Mouse (Mus musculus): Measurements from ENCODE around the gene Ryr1.

Ryr1 gene

GRCm38 (mm10) chr7:28963399-28963923 is 161.5 kb downstream of the Ryr1 start:
- no peak for DNase-seq (ENCODE audit: extremely low read depth, low read depth, low spot score)

GRCm38 (mm10) chr7:28961927-28962670 is 162.9 kb downstream of the Ryr1 start, which contains the start of gene Actn4:
TSS of gene Actn4 (minus strand) at chr7:28962340.
- DNase-seq (ENCODE audit: extremely low read depth, low read depth, low spot score): no peak

DNA sequence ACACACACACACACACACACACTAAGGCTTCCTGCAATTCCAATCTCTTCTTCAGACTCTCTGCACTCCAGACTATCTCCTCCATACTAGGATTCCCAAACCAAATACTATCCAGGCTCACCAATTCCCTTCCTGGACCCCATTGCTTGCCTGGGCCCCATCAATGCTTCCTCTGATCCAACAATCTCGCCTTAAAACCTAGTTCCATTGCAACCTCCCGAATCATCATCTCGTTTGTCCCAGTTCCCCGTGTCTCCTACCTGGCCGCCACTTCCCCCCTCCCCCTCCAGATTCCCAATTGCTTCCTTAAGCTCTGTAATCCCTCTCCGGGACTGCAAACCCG is 163.4 kb downstream of the Ryr1 start:
- no peak for DNase-seq (ENCODE audit: extremely low read depth, low read depth, low spot score)

GRCm38 (mm10) chr7:28960354-28961046 is 164.5 kb downstream of the Ryr1 start:
- no peak for DNase-seq (ENCODE audit: extremely low read depth, low read depth, low spot score)

- DNase-seq (ENCODE audit: extremely low read depth, low read depth, low spot score): no peak
Observed at GRCm38 (mm10) chr7:28959505-28960045, 165.4 kb downstream of the Ryr1 start.

- no peak for DNase-seq (ENCODE audit: extremely low read depth, low read depth, low spot score)
Observed at GRCm38 (mm10) chr7:28958770-28959169, 166.2 kb downstream of the Ryr1 start.

DNA sequence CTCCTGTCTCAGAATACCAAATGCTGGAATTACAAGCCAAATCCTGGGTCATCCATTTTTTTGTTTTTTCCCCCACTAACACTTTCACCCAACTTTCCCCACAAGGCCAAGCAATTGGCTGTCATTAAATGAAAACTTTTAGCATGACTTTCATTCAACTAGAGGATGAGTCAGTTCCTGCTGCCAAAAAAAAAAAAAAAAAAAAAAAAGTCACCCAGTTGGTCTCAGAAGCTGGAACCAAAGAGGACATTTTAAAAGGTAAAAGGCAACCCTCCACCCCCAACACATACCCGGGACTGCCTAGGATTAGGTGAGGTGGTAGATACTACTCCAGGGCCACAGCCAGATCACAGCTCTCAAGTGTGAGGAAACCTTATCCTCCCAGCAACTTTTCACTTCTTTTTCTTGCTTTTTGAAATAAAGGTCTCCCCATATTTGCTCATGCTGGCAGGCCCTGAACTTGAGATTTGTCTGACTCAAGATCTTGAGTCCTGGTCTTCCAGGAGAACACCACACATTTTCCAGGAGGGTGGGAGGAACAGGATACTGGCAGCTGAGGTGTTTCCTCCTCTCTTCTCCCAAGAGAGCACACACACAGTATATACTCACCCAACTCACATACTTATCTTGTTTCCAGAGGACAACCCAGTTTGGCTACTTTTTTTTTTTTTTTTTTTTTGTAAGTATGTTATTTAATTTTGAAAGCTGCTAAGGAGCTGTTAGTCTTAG is 166.8 kb downstream of the Ryr1 start:
- no peak for DNase-seq (ENCODE audit: extremely low read depth, low read depth, low spot score)

DNA sequence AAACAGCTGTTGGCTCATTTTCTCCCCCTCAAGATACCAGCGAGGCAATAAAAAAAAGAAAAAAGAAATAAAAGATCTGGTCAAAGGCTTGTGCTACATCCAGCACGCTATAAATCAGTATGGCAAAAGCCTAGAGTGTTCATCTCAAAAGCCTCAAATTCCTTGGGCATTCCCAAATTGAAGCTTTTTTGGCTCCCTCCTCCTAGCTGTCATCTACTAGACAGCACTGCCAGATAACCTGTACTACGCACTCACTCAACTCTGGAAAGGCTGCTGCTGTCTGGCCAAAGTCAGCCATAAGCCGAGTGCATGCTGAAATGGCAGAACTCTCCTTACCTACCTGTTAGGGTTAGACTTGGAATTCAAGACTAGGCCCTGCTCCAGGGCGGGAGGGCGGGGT is 167.7 kb downstream of the Ryr1 start:
- no peak for DNase-seq (ENCODE audit: extremely low read depth, low read depth, low spot score)

DNA sequence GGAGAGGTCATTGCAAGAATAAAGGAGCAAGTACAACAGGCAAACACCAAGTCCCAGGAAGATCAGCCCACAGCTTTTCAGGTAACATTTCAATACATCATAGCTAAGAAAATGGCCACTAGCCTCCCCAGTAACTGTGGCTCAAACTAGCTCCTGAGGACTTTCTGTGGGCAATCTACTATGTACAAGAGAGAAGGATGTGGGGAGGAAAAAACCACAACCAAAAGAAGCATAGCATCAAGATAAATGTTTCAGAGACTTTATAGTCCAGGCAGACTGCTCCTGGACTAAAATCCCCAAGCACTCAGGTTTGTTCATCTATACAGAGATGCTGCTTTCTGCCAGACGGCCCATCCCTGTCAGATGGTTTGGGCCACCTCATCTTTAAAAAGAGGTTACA is 168.7 kb downstream of the Ryr1 start:
- no peak for DNase-seq (ENCODE audit: extremely low read depth, low read depth, low spot score)

DNA sequence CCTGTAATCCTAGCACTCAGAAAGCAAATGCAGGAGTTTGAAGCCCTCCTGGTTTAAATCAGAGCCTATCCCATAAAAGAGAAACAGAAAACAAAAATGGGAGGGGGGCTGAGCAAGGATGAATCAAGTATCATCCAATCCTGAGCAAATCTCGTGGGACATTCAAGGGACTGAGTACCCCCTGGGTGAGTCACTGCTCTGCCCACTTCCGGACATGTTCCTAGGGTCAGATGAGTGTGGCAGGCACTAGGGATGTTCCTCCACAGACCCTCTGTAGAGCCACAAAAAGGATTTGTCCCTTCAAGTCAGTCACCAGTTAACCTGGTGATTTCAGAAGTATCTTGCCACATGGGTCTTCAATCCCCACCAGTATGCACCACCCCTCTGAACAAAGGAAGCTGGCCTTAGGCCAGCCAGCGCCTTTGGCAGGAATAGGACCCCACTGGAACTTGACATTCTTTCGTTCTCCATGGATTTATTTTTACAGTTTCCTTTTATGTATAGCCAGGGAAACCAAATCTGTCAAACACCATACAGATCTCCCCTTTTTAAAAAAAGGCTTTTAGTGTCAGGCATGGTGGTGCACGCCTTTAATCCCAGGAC is 169.6 kb downstream of the Ryr1 start:
- no peak for DNase-seq (ENCODE audit: extremely low read depth, low read depth, low spot score)

DNA sequence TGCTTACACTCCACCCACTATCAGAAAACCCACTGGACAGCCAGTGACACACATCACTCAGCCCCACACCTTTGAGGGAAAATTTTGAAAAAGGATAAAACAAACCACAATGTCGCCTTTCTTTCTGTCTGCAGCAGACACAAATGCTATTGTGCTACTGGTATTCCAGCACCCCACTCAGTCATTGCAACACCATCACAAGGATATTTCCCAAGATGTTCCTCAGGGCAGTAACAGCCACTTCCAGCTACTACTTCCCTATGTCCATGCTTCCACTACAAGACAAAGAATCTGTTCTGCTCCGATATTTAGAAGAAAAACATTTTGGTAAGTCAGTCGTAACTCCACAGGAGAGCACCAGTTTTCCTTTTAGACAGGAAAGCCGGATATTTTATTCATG is 170.2 kb downstream of the Ryr1 start:
- DNase-seq (ENCODE audit: extremely low read depth, low read depth, low spot score): no peak

GRCm38 (mm10) chr7:28953476-28954376 is 171.3 kb downstream of the Ryr1 start:
- no peak for DNase-seq (ENCODE audit: extremely low read depth, low read depth, low spot score)

Data from fat pad, adult 2 months (tissue).